Mouse (Mus musculus) cerebellum, adult 2 months (tissue): Measurements from ENCODE around the gene Gm5129. TPM values are rescaled to one million over a fixed set of nuclear protein-coding genes. Genes with fewer than 3 reads are reported as not detected.
A peak's percentile ranks its signal among the peaks of the same experiment; 100 is the strongest.

Experiments
- DNase-seq, 2 experiments: peaks; one replicate each; pipeline ENCODE4 v3.0.0; 2021
- H3K27ac ChIP-seq: fragments of 200-500 bp; 2 replicates; pipeline ENCODE4 v1.5.1; 2012; ENCODE audit warnings: low read length, control low read depth, inconsistent platforms; ENCODE audit not compliant: insufficient read depth
- H3K27me3 ChIP-seq: fragments of 200-500 bp; 2 replicates; pipeline ENCODE4 v1.6.1; 2012; ENCODE audit warnings: inconsistent platforms, mild to moderate bottlenecking, low read length, moderate library complexity; ENCODE audit not compliant: control insufficient read depth, insufficient read depth
- H3K4me1 ChIP-seq: fragments of 200-500 bp; 2 replicates; pipeline ENCODE4 v1.6.1; 2011; ENCODE audit warnings: low read length; ENCODE audit not compliant: control insufficient read depth, insufficient read depth
- H3K4me3 ChIP-seq: fragments of 200-500 bp; replicated peaks from 2 replicates; pipeline ENCODE3; 2011; ENCODE audit warnings: mild to moderate bottlenecking, low read depth, low read length, control low read depth; ENCODE audit not compliant: insufficient read depth
- CTCF ChIP-seq: fragments of 200-500 bp; IDR thresholded peaks from 2 replicates; pipeline ENCODE4 v1.5.1; 2011; ENCODE audit warnings: low read depth, mild to moderate bottlenecking, control low read depth, low read length, moderate library complexity, borderline replicate concordance; ENCODE audit not compliant: insufficient read depth
- POLR2A ChIP-seq: fragments of 200-500 bp; IDR thresholded peaks from 2 replicates; pipeline ENCODE4 v1.6.1; 2011; ENCODE audit warnings: low read length, control low read depth, borderline replicate concordance; ENCODE audit not compliant: insufficient read depth
- WGBS: fragments of 180-500 bp; shearing (Covaris S2); methylation state at CpG from one replicate; pipeline ENCODE4 v1.1.7; 2018; 5-methylcytosine and 5-hydroxymethylcytosine counted together
- polyA plus RNA-seq: library from polyadenylated mRNA; depleted of rRNA; stranded (reverse); fragments of >200 nt; gene quantifications from 2 replicates; pipeline ENCODE4 v1.2.3, GENCODE M21; 2012

The Gm5129 gene
- polyA plus RNA-seq, 1 experiment, result 0.84 TPM

DNA sequence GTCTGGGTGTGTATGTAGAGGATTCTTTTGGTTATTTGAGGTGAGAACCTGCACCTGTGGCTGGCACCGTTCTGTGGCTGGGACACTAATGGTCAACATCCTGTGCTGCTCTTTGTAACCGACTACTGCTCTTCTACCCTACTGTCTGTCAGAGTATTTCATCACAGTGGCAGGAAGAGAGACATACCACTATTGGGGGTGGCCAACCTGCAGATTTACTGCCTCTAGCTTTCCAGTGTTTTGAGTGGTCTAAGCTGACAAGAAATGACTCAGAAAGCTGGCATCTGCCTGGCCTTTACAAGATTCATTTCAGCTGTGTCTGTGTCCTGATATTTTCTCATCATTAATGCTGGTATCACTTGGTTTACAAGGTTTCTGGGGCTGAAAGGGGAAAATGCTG is 36.3 kb upstream of the Gm5129 start:
- Histone ChIP-seq H3K4me1 (peaks cover 32% of the 10 kb centered on the region), H3K4me3 (no peak overlapping the region), H3K27me3 (no peaks in the 10 kb centered on the region), H3K27ac (peak overlapping the region; percentile 67; the same call in 1 of the 2 replicates)
- DNase-seq, result no peak
- WGBS, result 47% methylated on average over 2 of the region's 2 CpGs
- TF ChIP-seq POLR2A (no peak), CTCF (no peak)

DNA sequence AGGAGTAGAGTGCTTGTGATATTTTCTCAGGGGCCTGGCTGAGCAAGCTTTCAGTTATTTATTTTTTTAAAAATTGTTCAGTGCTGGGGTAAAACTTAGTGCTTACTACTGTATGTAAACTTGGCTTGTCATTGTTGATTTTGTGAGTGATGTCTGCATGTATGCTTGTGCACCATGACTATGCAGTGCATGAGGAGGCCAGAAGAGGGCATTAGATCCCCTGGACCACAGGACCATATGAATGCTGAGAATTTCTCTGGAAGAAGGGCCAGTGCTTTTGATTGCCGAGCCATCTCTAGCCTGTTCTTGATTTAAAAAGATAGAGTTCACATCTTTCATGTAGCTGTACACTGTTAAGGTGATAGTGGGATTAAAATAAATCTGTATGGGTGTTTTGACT is 35.2 kb upstream of the Gm5129 start:
- Histone ChIP-seq H3K4me3 (no peak overlapping the region), H3K27ac (no peak overlapping the region), H3K4me1 (peaks cover 32% of the 10 kb centered on the region), H3K27me3 (no peaks in the 10 kb centered on the region)
- TF ChIP-seq CTCF (peak; percentile 28; the same call in 1 of the 2 replicates), POLR2A (no peak)
- no peak for DNase-seq
- WGBS, result 80% methylated on average over 1 of the region's 1 CpGs

- DNase-seq, result no peak
These were observed 23.6 kb upstream of the Gm5129 start for GRCm38 (mm10) chr5:29759318-29759717.

GRCm38 (mm10) chr5:29752894-29753293 is 17.2 kb upstream of the Gm5129 start:
- Histone ChIP-seq H3K27ac (no peak overlapping the region), H3K27me3 (no peaks in the 10 kb centered on the region), H3K4me3 (no peak overlapping the region), H3K4me1 (peaks cover 5% of the 10 kb centered on the region; the same call in 1 of the 2 replicates)
- no peak for TF ChIP-seq CTCF
- no peak for TF ChIP-seq POLR2A
- no peak for DNase-seq

More at GRCm38 (mm10) chr5:29759318-29759717, 23.6 kb upstream of the Gm5129 start:
- peaks cover 4% of the 10 kb centered on the region; the same call in 1 of the 2 replicates for H3K4me1 ChIP-seq
- WGBS, result 67% methylated on average over 5 of the region's 5 CpGs
- H3K27ac ChIP-seq, result no peak overlapping the region
- no peak overlapping the region for H3K4me3 ChIP-seq
- no peak for TF ChIP-seq CTCF
- TF ChIP-seq POLR2A, result no peak
- no peaks in the 10 kb centered on the region for H3K27me3 ChIP-seq

- Histone ChIP-seq H3K4me3 (no peak overlapping the region), H3K27ac (no peak overlapping the region), H3K4me1 (peaks cover 5% of the 10 kb centered on the region; the same call in 1 of the 2 replicates), H3K27me3 (no peaks in the 10 kb centered on the region)
- TF ChIP-seq CTCF (no peak), POLR2A (no peak)
- peak; percentile 53 to 75 for DNase-seq
These were observed 15.6 kb upstream of the Gm5129 start for GRCm38 (mm10) chr5:29751306-29751705.

DNA sequence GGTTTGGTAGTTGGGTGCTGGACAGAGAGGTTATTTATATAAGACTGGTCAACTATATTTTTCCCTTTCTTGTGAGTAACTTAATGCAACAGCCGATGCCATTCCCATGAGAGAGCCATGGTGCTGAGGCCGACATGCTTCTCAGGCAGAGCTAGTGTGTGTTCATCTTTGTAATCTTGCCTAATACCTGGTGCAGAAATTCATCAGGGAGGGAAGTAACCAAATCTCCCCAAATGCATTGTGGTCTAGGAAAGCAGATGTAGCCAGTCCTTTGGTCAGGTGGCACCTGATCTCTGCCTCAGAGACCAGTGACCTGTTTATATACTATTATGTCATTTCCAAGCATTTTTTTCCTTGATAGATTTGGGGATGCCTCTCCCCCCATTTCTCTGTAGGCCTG is 11.9 kb upstream of the Gm5129 start:
- 90% methylated on average over 2 of the region's 2 CpGs for WGBS
- Histone ChIP-seq H3K27ac (no peak overlapping the region), H3K4me1 (peaks cover 5% of the 10 kb centered on the region; the same call in 1 of the 2 replicates), H3K27me3 (no peaks in the 10 kb centered on the region), H3K4me3 (no peak overlapping the region)
- TF ChIP-seq POLR2A, result no peak
- no peak for TF ChIP-seq CTCF
- DNase-seq, result no peak

DNA sequence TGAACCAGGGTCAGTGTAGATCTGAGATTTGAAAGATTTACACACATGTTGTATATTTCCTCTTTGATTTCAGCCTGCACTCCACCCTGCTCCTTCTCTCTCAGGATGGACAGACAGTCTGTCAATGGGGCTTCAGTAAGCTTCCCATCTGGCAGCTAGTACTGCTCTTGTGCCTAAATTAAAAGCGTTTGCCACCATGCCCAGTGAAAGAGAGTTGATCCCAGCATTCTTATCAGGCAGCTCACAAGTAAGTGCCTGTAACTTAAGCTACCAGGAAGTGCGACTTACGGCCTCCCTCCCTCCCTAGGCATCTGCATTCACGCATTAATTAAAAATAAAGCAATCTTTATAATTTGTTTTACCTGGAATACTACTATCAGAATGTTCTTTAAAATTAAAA is 5.4 kb upstream of the Gm5129 start:
- H3K4me1 ChIP-seq, result no peaks in the 10 kb centered on the region; the same call in 1 of the 2 replicates
- TF ChIP-seq POLR2A, result no peak
- TF ChIP-seq CTCF, result no peak
- 61% methylated on average over 4 of the region's 4 CpGs for WGBS
- H3K4me3 ChIP-seq, result no peak overlapping the region
- DNase-seq, result no peak
- H3K27me3 ChIP-seq, result no peaks in the 10 kb centered on the region
- no peak overlapping the region for H3K27ac ChIP-seq

GRCm38 (mm10) chr5:29740651-29741050 is 4.9 kb upstream of the Gm5129 start:
- WGBS, result 11% methylated on average over 1 of the region's 1 CpGs
- Histone ChIP-seq H3K27me3 (no peaks in the 10 kb centered on the region), H3K4me1 (no peaks in the 10 kb centered on the region; the same call in 1 of the 2 replicates), H3K27ac (no peak overlapping the region), H3K4me3 (no peak overlapping the region)
- DNase-seq, result no peak
- TF ChIP-seq POLR2A, result no peak
- no peak for TF ChIP-seq CTCF
